Mouse (Mus musculus): ENCODE measurements around the gene Lypd6b.

- TF ChIP-seq CTCF (IDR thresholded peaks at IDR 0.05; ENCODE audit: low read depth): no peak
- no peak for TF ChIP-seq EP300 (IDR thresholded peaks at IDR 0.05; ENCODE audit: low read depth)
These were observed 39.8 kb upstream of the Lypd6b start for GRCm38 (mm10) chr2:49747670-49748069.

Measured in liver, embryonic 14.5 days (tissue).